Mouse (Mus musculus): Measurements from ENCODE around the gene Dab2ip. TPM values are rescaled to one million over a fixed set of nuclear protein-coding genes. Genes with fewer than 3 reads are reported as not detected.

Dab2ip gene
- polyA plus RNA-seq, 1 experiment: 28.5 TPM

GRCm38 (mm10) chr2:35540798-35541197, 17.3 kb upstream of the Dab2ip start:
- Histone ChIP-seq H3K36me3 (ENCODE audit: control insufficient read depth, insufficient read depth, low read length) (no peaks in the 10 kb centered on the region), H3K27me3 (ENCODE audit: control insufficient read depth, insufficient read depth, low read length) (no peaks in the 10 kb centered on the region), H3K4me1 (ENCODE audit: control insufficient read depth, insufficient read depth, low read length) (peaks cover 2% of the 10 kb centered on the region), H3K27ac (ENCODE audit: control insufficient read depth, insufficient read depth, low read depth, low read length) (no peak overlapping the region), H3K4me3 (ENCODE audit: control insufficient read depth, low read depth, low read length) (no peak overlapping the region)
- no peak for TF ChIP-seq CTCF (IDR thresholded peaks at IDR 0.05; ENCODE audit: control insufficient read depth, insufficient read depth, insufficient replicate concordance, low read depth, low read length)
- TF ChIP-seq POLR2A (IDR thresholded peaks at IDR 0.05; ENCODE audit: control insufficient read depth, low read depth, low read length): no peak

- peak; percentile 96 for TF ChIP-seq CTCF (IDR thresholded peaks at IDR 0.05; ENCODE audit: control insufficient read depth, insufficient read depth, insufficient replicate concordance, low read depth, low read length)
- no peak for TF ChIP-seq POLR2A (IDR thresholded peaks at IDR 0.05; ENCODE audit: control insufficient read depth, low read depth, low read length)
- Histone ChIP-seq H3K27ac (ENCODE audit: control insufficient read depth, insufficient read depth, low read depth, low read length) (no peak overlapping the region), H3K4me3 (ENCODE audit: control insufficient read depth, low read depth, low read length) (no peak overlapping the region; the same call in 1 of the 2 replicates), H3K36me3 (ENCODE audit: control insufficient read depth, insufficient read depth, low read length) (no peaks in the 10 kb centered on the region), H3K4me1 (ENCODE audit: control insufficient read depth, insufficient read depth, low read length) (peaks cover 2% of the 10 kb centered on the region), H3K27me3 (ENCODE audit: control insufficient read depth, insufficient read depth, low read length) (no peaks in the 10 kb centered on the region)
Observed at GRCm38 (mm10) chr2:35544717-35545116, 13.3 kb upstream of the Dab2ip start.

- no peak overlapping the region for H3K4me3 ChIP-seq (ENCODE audit: control insufficient read depth, low read depth, low read length)
- H3K27me3 ChIP-seq (ENCODE audit: control insufficient read depth, insufficient read depth, low read length): no peaks in the 10 kb centered on the region
- peaks cover 2% of the 10 kb centered on the region for H3K4me1 ChIP-seq (ENCODE audit: control insufficient read depth, insufficient read depth, low read length)
- H3K36me3 ChIP-seq (ENCODE audit: control insufficient read depth, insufficient read depth, low read length): no peaks in the 10 kb centered on the region
- H3K27ac ChIP-seq (ENCODE audit: control insufficient read depth, insufficient read depth, low read depth, low read length): no peak overlapping the region
- no peak for TF ChIP-seq CTCF (IDR thresholded peaks at IDR 0.05; ENCODE audit: control insufficient read depth, insufficient read depth, insufficient replicate concordance, low read depth, low read length)
- no peak for TF ChIP-seq POLR2A (IDR thresholded peaks at IDR 0.05; ENCODE audit: control insufficient read depth, low read depth, low read length)
Observed at GRCm38 (mm10) chr2:35545125-35545590, 12.9 kb upstream of the Dab2ip start.

- H3K4me1 ChIP-seq (ENCODE audit: control insufficient read depth, insufficient read depth, low read length): peaks cover 2% of the 10 kb centered on the region
- H3K27ac ChIP-seq (ENCODE audit: control insufficient read depth, insufficient read depth, low read depth, low read length): no peak overlapping the region
- H3K4me3 ChIP-seq (ENCODE audit: control insufficient read depth, low read depth, low read length): no peak overlapping the region
- H3K27me3 ChIP-seq (ENCODE audit: control insufficient read depth, insufficient read depth, low read length): no peaks in the 10 kb centered on the region
- TF ChIP-seq CTCF (IDR thresholded peaks at IDR 0.05; ENCODE audit: control insufficient read depth, insufficient read depth, insufficient replicate concordance, low read depth, low read length): no peak
- no peak for TF ChIP-seq POLR2A (IDR thresholded peaks at IDR 0.05; ENCODE audit: control insufficient read depth, low read depth, low read length)
- no peaks in the 10 kb centered on the region for H3K36me3 ChIP-seq (ENCODE audit: control insufficient read depth, insufficient read depth, low read length)
Observed at GRCm38 (mm10) chr2:35546462-35546861, 11.6 kb upstream of the Dab2ip start.

- TF ChIP-seq POLR2A (IDR thresholded peaks at IDR 0.05; ENCODE audit: control insufficient read depth, low read depth, low read length): no peak
- no peak for TF ChIP-seq CTCF (IDR thresholded peaks at IDR 0.05; ENCODE audit: control insufficient read depth, insufficient read depth, insufficient replicate concordance, low read depth, low read length)
- H3K4me3 ChIP-seq (ENCODE audit: control insufficient read depth, low read depth, low read length): no peak overlapping the region
Observed at GRCm38 (mm10) chr2:35549191-35549590, 8.9 kb upstream of the Dab2ip start.

GRCm38 (mm10) chr2:35550097-35550496, 8.0 kb upstream of the Dab2ip start:
- no peak overlapping the region for H3K4me3 ChIP-seq (ENCODE audit: control insufficient read depth, low read depth, low read length)
- H3K27me3 ChIP-seq (ENCODE audit: control insufficient read depth, insufficient read depth, low read length): no peaks in the 10 kb centered on the region
- H3K36me3 ChIP-seq (ENCODE audit: control insufficient read depth, insufficient read depth, low read length): no peaks in the 10 kb centered on the region
- no peaks in the 10 kb centered on the region; the same call in 1 of the 2 replicates for H3K4me1 ChIP-seq (ENCODE audit: control insufficient read depth, insufficient read depth, low read length)
- TF ChIP-seq POLR2A (IDR thresholded peaks at IDR 0.05; ENCODE audit: control insufficient read depth, low read depth, low read length) (no peak), CTCF (IDR thresholded peaks at IDR 0.05; ENCODE audit: control insufficient read depth, insufficient read depth, insufficient replicate concordance, low read depth, low read length) (no peak)
- H3K27ac ChIP-seq (ENCODE audit: control insufficient read depth, insufficient read depth, low read depth, low read length): no peak overlapping the region

More at GRCm38 (mm10) chr2:35549191-35549590, 8.9 kb upstream of the Dab2ip start:
- no peak overlapping the region for H3K27ac ChIP-seq (ENCODE audit: control insufficient read depth, insufficient read depth, low read depth, low read length)
- no peaks in the 10 kb centered on the region for H3K36me3 ChIP-seq (ENCODE audit: control insufficient read depth, insufficient read depth, low read length)
- no peaks in the 10 kb centered on the region for H3K27me3 ChIP-seq (ENCODE audit: control insufficient read depth, insufficient read depth, low read length)
- peaks cover 2% of the 10 kb centered on the region for H3K4me1 ChIP-seq (ENCODE audit: control insufficient read depth, insufficient read depth, low read length)

GRCm38 (mm10) chr2:35556918-35557486, 1.1 kb upstream of the Dab2ip start:
- no peak overlapping the region for H3K4me3 ChIP-seq (ENCODE audit: control insufficient read depth, low read depth, low read length)
- H3K27ac ChIP-seq (ENCODE audit: control insufficient read depth, insufficient read depth, low read depth, low read length): no peak overlapping the region
- TF ChIP-seq POLR2A (IDR thresholded peaks at IDR 0.05; ENCODE audit: control insufficient read depth, low read depth, low read length) (no peak), CTCF (IDR thresholded peaks at IDR 0.05; ENCODE audit: control insufficient read depth, insufficient read depth, insufficient replicate concordance, low read depth, low read length) (no peak)
- H3K27me3 ChIP-seq (ENCODE audit: control insufficient read depth, insufficient read depth, low read length): no peaks in the 10 kb centered on the region
- no peaks in the 10 kb centered on the region for H3K36me3 ChIP-seq (ENCODE audit: control insufficient read depth, insufficient read depth, low read length)
- peaks cover 16% of the 10 kb centered on the region for H3K4me1 ChIP-seq (ENCODE audit: control insufficient read depth, insufficient read depth, low read length)

Measured in testis, adult 2 months (tissue).